Mouse (Mus musculus) hindbrain, embryonic 15.5 days (tissue): ENCODE measurements around the gene Anp32b. TPM values are rescaled to one million over a fixed set of nuclear protein-coding genes. Genes with fewer than 3 reads are reported as not detected.

Experiments
- ATAC-seq: fragments of 200-750 bp; cut with Nextera tagmentation; 2 replicates; pipeline ENCODE4 v1.8.0; 2017; ENCODE audit warnings: low read depth, moderate number of reproducible peaks, moderate TSS enrichment; ENCODE audit not compliant: low FRiP score
- H3K27ac ChIP-seq: fragments of 300-500 bp; sonication (generic); replicated peaks from 2 replicates; pipeline ENCODE4 v1.5.1; 2015; ENCODE audit warnings: mild to moderate bottlenecking, inconsistent platforms
- H3K27me3 ChIP-seq: fragments of 300-500 bp; sonication (generic); 2 replicates; pipeline ENCODE4 v1.6.1; 2015; ENCODE audit warnings: control low read depth, inconsistent platforms
- H3K36me3 ChIP-seq: fragments of 300-500 bp; sonication (generic); 2 replicates; pipeline ENCODE4 v1.6.1; 2015; ENCODE audit warnings: control low read depth, inconsistent platforms
- H3K4me1 ChIP-seq: fragments of 300-500 bp; sonication (generic); replicated peaks from 2 replicates; pipeline ENCODE4 v1.6.1; 2015; ENCODE audit warnings: control low read depth, inconsistent platforms
- H3K4me2 ChIP-seq: fragments of 300-500 bp; sonication (generic); 2 replicates; pipeline ENCODE4 v1.6.1; 2015; ENCODE audit warnings: moderate library complexity, mild to moderate bottlenecking, inconsistent platforms
- H3K4me3 ChIP-seq: fragments of 300-500 bp; sonication (generic); 2 replicates; pipeline ENCODE4 v1.5.1; 2015; ENCODE audit warnings: mild to moderate bottlenecking, inconsistent platforms
- H3K9ac ChIP-seq: fragments of 300-500 bp; sonication (generic); 2 replicates; pipeline ENCODE4 v1.6.1; 2015; ENCODE audit warnings: inconsistent platforms
- H3K9me3 ChIP-seq: fragments of 300-500 bp; sonication (generic); 2 replicates; pipeline ENCODE4 v1.6.1; 2016; ENCODE audit warnings: control low read depth, inconsistent platforms
- WGBS: fragments of 180-500 bp; shearing (Covaris S2); methylation state at CpG from one replicate; pipeline ENCODE4 v1.1.7; 2015; 5-methylcytosine and 5-hydroxymethylcytosine counted together
- polyA plus RNA-seq: library from polyadenylated mRNA; unstranded; fragments of >200 nt; fragmentation: Nextera tagmentation; extraction: Ambion mirVana; gene quantifications from 2 replicates; pipeline ENCODE4 v1.2.1, GENCODE M21; 2015

Gene Anp32b
- polyA plus RNA-seq, 1 experiment from 2014 or later = 84.4 TPM

DNA sequence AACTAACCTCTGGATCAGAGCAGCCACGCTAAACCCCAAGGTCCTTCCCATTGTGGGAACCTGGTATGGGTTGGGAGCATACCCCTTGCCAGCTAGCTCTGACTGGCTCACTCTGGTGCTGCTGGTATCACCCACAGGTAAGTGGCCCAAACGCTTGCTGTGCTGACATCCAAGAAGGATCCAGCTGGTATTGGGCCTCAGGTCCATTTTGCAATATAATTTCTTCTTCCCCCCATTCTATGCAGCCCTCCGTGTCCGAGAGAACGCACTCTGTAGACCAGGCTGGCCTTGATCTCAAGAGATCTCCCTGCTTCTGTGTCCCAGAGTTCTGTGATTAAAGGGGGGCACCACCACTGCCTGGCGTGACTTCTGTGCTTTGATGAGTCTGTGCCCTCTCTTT is 42.4 kb downstream of the Anp32b start:
- no peak overlapping the region for H3K27ac ChIP-seq
- no peak overlapping the region for H3K4me3 ChIP-seq
- H3K9me3 ChIP-seq = no peaks in the 10 kb centered on the region
- H3K27me3 ChIP-seq = no peaks in the 10 kb centered on the region
- peaks cover 11% of the 10 kb centered on the region for H3K4me1 ChIP-seq
- H3K4me2 ChIP-seq = no peak overlapping the region
- no peak for ATAC-seq
- H3K9ac ChIP-seq = no peak overlapping the region
- 96% methylated on average over 6 of the region's 6 CpGs for WGBS
- H3K36me3 ChIP-seq = peaks cover 23% of the 10 kb centered on the region; the same call in 1 of the 2 replicates

DNA sequence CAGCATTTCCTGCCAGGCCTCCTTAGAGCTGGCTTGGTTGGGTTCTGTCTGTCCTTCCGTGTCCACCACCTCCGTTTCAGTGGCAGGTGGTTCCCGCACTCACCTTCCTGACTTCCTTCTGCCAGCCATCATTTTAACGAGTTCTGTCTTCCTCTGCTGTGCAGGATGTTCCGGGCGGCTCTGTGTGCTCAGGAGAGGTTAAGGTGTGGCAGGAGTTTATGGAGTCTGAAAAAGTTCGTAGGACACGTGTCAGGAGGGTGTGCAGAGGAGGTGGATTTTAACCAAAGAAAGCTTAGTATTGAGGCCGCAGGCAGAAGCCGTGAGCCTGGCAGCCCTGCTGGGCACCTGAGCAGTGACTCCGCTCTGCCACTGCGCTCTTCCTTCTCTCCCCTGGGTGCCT is 44.8 kb downstream of the Anp32b start:
- no peak for ATAC-seq
- Histone ChIP-seq H3K27me3 (peaks cover 3% of the 10 kb centered on the region; the same call in 1 of the 2 replicates), H3K4me3 (no peak overlapping the region), H3K9me3 (no peaks in the 10 kb centered on the region), H3K4me2 (no peak overlapping the region), H3K9ac (no peak overlapping the region), H3K4me1 (0 out of 2 replicates have a peak, but pooled peaks cover under 1% of the 10 kb centered on the region), H3K27ac (no peak overlapping the region), H3K36me3 (peaks cover 35% of the 10 kb centered on the region; the same call in 1 of the 2 replicates)
- WGBS = 94% methylated on average over 12 of the region's 12 CpGs

DNA sequence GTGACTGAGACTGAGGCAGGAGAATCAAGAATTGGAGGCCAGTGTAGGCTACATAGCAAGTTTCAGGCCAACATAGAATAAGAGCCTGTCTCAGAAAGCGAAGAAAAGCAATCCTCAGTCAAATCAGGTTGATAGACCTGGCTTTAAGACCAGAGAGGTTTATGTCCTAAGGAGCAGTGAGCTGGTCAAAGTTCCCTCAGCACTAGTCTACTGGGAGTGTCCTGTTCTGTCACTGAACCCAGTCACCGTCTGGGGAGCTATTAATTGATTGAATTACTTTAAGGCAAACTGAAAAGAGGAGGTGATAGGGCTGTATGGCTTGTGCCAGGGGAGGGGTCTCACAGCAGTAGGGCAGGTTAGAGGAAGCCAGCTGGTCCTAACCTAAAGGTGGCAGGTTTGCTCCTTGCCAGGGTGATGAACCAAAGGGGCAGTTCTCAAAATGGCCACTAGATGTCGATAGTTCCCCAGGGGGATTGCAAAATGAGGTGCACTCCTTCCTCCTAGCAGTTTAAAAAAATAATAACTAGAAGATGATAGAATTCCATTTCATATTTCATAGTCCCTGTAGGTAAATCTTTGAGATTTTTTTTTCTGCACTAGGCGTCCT is 46.7 kb downstream of the Anp32b start:
- peaks cover 46% of the 10 kb centered on the region; the same call in 1 of the 2 replicates for H3K36me3 ChIP-seq
- no peak overlapping the region for H3K9ac ChIP-seq
- no peaks in the 10 kb centered on the region for H3K4me1 ChIP-seq
- no peak overlapping the region for H3K4me2 ChIP-seq
- WGBS = 48% methylated on average over 4 of the region's 4 CpGs
- H3K27me3 ChIP-seq = peaks cover 3% of the 10 kb centered on the region; the same call in 1 of the 2 replicates
- no peaks in the 10 kb centered on the region for H3K9me3 ChIP-seq
- no peak overlapping the region for H3K27ac ChIP-seq
- no peak overlapping the region for H3K4me3 ChIP-seq
- peak; percentile 43; the same call in 1 of the 2 replicates for ATAC-seq

DNA sequence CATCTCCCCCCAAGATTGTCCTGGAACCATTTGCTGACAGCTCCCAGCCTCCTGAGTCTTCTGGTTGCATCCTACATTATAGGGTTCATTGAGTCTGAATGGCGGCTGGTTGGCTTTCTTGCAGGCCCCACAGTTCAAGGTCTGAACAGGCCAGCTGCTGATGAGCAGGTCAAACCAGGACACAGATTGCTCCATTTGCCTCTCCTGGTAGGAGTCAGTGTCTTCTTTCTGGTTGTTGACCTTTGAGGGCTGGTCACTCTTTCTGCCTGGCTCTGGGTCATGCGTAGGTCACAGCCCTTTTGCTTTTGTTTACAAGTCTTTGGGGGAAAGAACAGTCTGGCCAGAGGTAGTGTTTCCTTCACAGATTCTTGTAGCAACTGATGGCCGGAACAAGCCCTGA is 47.8 kb downstream of the Anp32b start:
- H3K36me3 ChIP-seq = peaks cover 43% of the 10 kb centered on the region
- no peak for ATAC-seq
- no peaks in the 10 kb centered on the region for H3K4me1 ChIP-seq
- H3K27ac ChIP-seq = no peak overlapping the region
- H3K9ac ChIP-seq = no peak overlapping the region
- H3K4me2 ChIP-seq = no peak overlapping the region
- no peak overlapping the region for H3K4me3 ChIP-seq
- H3K9me3 ChIP-seq = no peaks in the 10 kb centered on the region
- peaks cover 3% of the 10 kb centered on the region; the same call in 1 of the 2 replicates for H3K27me3 ChIP-seq
- 46% methylated on average over 3 of the region's 3 CpGs for WGBS

DNA sequence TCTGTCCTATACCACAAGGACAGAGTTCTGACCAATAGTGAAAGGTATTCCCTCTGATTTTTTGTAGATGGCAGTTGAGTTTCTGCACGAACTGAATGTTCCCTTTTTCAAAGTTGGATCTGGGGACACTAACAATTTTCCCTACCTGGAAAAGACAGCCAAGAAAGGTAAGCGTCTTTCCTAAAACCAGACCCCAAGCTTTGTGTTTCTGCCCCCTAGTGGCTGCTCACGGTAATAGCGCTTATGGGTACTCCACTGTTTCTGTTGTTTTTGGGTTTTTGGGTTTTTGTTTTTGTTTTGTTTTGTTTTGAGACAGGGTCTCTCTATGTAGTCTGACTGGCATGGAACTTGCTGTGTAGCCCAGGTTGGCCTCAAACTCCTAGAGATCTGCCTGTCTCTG is 48.3 kb downstream of the Anp32b start:
- Histone ChIP-seq H3K27me3 (peaks cover 3% of the 10 kb centered on the region; the same call in 1 of the 2 replicates), H3K9ac (no peak overlapping the region), H3K36me3 (peaks cover 42% of the 10 kb centered on the region), H3K4me3 (no peak overlapping the region), H3K27ac (no peak overlapping the region), H3K4me1 (no peaks in the 10 kb centered on the region), H3K4me2 (no peak overlapping the region), H3K9me3 (no peaks in the 10 kb centered on the region)
- 11% methylated on average over 4 of the region's 4 CpGs for WGBS
- no peak for ATAC-seq

DNA sequence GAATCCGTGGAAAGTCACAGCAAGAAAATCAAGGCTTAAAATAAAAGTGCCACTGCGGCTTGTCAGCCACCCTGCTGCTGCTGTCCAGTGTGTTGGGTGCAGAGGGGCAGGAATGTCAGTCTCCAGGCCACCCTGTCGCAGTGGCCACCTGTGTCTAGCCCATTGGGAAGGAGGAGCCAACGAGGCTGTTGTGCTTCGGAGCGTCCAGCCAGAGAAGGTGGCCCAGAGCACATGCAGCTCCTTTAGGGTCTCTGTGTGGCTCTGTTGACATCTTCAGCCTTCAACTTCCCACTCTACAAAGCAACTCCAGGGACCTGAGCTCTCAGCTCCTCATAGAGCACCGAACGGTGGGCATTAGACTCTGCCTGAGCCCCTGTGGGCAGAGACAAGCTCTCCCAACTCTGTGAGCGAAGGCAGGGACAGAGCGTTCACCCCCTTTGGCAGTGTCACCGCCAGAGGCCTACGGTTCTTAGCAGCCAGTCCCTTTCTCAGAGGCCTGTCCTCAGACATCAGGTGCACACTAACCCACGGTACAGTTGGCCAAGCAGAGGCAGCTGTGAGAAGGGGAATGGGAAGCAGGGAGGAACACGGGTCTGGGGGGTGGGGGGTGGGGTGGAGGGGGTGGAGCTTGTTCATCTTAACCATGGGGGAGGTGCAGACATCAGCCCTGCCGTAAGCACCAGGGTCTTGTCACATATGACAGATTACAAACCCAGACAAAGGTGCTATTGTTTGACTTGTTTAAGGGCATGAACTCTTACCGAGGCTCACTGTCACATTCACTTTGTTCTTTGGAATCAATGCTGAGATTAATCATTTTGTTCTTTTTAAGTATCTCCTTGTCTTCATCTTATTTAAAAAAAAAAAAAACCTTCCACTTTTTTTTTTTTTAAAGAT is 52.2 kb downstream of the Anp32b start:
- Histone ChIP-seq H3K36me3 (peaks cover 36% of the 10 kb centered on the region), H3K27me3 (peaks cover 3% of the 10 kb centered on the region; the same call in 1 of the 2 replicates), H3K4me3 (no peak overlapping the region), H3K4me1 (peaks cover 10% of the 10 kb centered on the region), H3K27ac (no peak overlapping the region), H3K9me3 (no peaks in the 10 kb centered on the region), H3K4me2 (no peak overlapping the region), H3K9ac (no peak overlapping the region)
- 47% methylated on average over 16 of the region's 16 CpGs for WGBS
- no peak for ATAC-seq

DNA sequence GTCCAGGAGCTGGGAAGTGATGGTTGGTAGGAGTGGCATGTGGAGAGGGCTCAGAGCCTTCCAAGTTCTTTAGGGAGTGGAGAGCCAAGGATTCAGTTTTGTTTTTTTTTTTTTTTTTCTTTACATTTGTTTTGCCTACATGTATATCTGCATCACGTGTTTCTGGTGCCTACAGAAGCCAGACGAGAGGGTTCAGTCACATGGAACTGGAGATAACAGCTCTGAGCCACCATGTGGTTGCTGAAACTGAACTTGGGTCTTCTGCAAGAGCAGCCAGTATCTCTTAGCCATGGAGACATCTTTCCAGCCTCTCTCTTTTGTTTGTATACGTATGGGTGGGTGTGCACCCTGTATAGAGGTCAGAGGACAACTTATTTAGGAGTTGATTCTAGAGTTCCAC is 53.2 kb downstream of the Anp32b start:
- Histone ChIP-seq H3K9ac (no peak overlapping the region), H3K36me3 (peaks cover 36% of the 10 kb centered on the region), H3K27me3 (peaks cover 3% of the 10 kb centered on the region; the same call in 1 of the 2 replicates), H3K4me3 (no peak overlapping the region), H3K4me1 (peaks cover 10% of the 10 kb centered on the region), H3K4me2 (no peak overlapping the region), H3K9me3 (no peaks in the 10 kb centered on the region), H3K27ac (no peak overlapping the region)
- ATAC-seq = no peak
- WGBS = 77% methylated on average over 3 of the region's 3 CpGs

DNA sequence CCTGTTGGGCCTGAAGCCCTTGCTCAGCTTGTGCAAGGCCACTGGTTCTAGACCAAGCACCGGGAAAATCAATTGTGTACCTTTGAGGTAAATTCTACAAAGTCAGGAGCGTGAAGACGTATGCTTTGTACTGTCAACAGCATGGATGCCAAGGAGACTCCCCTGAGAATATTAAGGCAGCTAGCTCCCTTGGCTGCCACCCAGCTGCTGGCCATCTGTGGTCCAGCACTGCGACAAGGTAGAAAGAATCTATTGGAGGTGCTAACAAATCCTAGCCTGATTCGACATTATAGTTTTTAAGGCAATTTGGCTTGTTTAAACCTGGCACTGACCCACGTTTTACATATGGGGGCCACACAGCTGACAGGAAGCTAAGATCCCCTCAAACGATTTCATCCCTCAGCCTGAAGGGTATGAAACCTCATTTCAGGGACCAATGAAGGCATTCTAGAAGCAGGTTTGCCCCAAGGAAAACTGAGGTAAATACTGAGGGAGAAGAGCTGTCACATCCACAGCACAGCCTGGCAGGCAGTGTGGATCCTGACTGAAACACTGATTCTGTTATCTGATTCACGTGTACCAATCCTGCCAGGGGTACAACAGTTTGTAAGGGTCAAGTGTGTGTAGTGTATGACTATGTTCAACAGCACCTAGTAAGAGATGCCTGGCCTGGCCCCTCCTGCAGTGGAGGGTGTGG is 54.8 kb downstream of the Anp32b start:
- 61% methylated on average over 8 of the region's 8 CpGs for WGBS
- no peak for ATAC-seq
- Histone ChIP-seq H3K27ac (no peak overlapping the region), H3K4me2 (no peak overlapping the region), H3K27me3 (no peaks in the 10 kb centered on the region), H3K36me3 (peaks cover 24% of the 10 kb centered on the region), H3K9me3 (no peaks in the 10 kb centered on the region), H3K4me1 (peaks cover 10% of the 10 kb centered on the region), H3K4me3 (no peak overlapping the region), H3K9ac (no peak overlapping the region)

DNA sequence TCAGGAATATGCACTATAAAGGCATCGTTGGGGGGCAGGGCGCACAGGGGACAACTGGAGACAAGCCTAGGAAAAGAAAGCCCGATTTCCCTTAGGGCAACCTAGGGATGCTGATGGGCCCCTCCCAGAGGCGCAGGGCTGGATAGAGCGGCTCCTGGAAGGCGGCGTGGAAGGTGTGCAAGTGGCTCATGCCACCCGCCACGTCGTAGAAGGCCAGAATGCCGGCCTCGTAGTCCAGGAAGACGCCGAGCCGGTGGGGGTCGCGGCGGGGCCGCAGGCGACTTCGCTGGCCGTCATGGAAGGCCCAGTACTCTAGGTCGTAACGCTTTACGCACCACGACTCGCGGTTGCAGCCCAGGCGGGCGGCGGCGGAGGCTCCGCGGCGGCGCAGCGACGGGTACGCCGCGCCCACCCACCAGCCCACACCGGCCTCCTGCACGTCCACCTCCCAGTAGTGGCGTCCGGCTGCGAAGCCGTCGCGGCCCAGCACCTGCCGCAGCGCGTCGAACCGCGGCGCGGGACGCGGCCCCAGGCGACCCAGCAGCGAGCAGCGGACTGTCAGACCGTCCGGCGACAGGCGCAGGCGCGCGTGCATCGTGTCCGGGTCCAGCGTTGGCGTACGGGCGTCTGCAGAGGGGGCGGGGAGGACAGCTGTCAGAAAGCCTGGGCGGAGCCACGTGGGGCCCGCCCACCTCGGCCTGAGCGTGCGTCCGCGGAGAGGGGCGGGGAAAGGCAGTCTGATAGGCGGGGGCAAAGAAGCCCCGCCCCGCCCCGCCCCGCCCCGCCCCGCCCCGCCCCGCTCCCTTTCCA is 56.3 kb downstream of the Anp32b start:
- peaks cover 10% of the 10 kb centered on the region for H3K4me1 ChIP-seq
- peak overlapping the region; percentile 80 for H3K27ac ChIP-seq
- H3K9ac ChIP-seq = peak overlapping the region; percentile 59
- peak; percentile 97 for ATAC-seq
- H3K27me3 ChIP-seq = no peaks in the 10 kb centered on the region
- peaks cover 13% of the 10 kb centered on the region for H3K36me3 ChIP-seq
- H3K4me3 ChIP-seq = peak overlapping the region; percentile 52
- WGBS = under 1% methylated on average over 76 of the region's 94 CpGs
- H3K4me2 ChIP-seq = peak overlapping the region; percentile 64
- H3K9me3 ChIP-seq = no peaks in the 10 kb centered on the region

DNA sequence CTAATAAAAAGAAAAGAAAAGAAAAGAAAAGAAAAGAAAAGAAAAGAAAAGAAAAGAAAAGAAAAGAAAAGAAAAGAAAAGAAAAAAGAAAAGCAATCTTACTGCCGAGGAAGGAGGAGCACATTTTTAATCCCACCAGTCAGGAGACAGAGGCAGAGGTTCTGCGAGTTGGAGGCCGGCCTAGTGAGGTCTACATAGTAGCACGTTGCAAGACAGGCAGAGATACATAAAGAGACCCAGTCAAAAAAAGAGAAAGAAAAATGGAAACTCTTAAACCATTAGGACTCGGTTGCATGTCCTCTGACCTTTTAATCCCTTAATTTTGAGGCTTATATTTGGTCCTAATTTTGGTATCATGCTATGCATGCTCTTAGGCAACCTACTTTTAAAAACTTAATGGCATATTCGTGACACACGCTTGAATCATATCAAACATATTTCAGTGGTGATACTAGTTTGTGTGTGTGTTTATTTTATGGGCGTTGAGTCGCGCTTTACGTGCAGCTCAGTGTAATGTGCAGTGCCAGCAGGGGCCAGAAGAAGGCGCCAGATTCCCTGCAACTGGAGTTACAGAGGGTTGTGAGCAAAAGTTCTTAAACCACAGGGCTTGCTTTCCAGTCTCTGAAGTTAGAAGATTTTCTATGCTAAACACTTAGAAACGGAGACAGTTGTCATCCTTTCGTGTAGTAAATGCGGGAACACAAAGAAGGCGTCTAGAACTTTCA is 57.2 kb downstream of the Anp32b start:
- no peak overlapping the region for H3K9ac ChIP-seq
- H3K4me2 ChIP-seq = peak overlapping the region; percentile 64
- peak overlapping the region; percentile 52 for H3K4me3 ChIP-seq
- WGBS = 13% methylated on average over 16 of the region's 16 CpGs
- no peaks in the 10 kb centered on the region for H3K9me3 ChIP-seq
- no peaks in the 10 kb centered on the region for H3K27me3 ChIP-seq
- ATAC-seq = no peak
- no peak overlapping the region for H3K27ac ChIP-seq
- peaks cover 9% of the 10 kb centered on the region for H3K36me3 ChIP-seq
- peaks cover 10% of the 10 kb centered on the region for H3K4me1 ChIP-seq

DNA sequence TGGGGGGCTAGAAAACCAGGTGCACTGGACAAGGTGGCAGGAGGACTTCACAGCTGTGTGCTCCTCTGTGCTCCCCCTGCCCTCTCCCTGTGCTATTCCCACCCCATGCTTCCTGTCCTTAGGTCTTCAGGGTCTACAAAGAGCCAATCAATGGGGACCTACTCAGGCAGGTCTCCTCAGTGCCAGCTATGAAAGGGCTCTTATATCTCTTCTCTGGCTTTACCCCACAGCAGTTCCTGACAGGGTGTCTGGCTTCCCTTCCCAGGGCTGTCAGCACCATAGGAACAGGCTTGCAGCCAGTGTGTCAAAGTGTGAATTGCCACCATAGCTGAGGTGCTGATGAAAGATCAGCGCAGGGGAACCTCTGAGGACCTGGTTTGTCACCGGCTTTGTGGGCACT is 69.8 kb downstream of the Anp32b start:
- no peak overlapping the region for H3K4me2 ChIP-seq
- WGBS = 100% methylated on average over 2 of the region's 2 CpGs
- no peaks in the 10 kb centered on the region for H3K36me3 ChIP-seq

More for the DNA sequence above, 69.8 kb downstream of the Anp32b start:
- H3K27ac ChIP-seq = no peak overlapping the region
- no peak overlapping the region for H3K9ac ChIP-seq
- H3K4me3 ChIP-seq = no peak overlapping the region
- no peaks in the 10 kb centered on the region for H3K9me3 ChIP-seq
- no peaks in the 10 kb centered on the region for H3K4me1 ChIP-seq
- no peak for ATAC-seq
- no peaks in the 10 kb centered on the region for H3K27me3 ChIP-seq
